Mouse (Mus musculus) midbrain, embryonic 10.5 days (tissue): ENCODE measurements around the gene AI413582. TPM values are rescaled to one million over a fixed set of nuclear protein-coding genes. Genes with fewer than 3 reads are reported as not detected.
A peak's percentile ranks its signal among the peaks of the same experiment; 100 is the strongest.

Source experiments
- DNase-seq: peaks from one replicate; pipeline ENCODE4 v3.0.0-alpha.2; 2017; ENCODE audit warnings: low spot score
- H3K27ac ChIP-seq: fragments of 300-500 bp; sonication (generic); replicated peaks from 2 replicates; pipeline ENCODE4 v1.5.1; 2016; ENCODE audit warnings: mild to moderate bottlenecking
- H3K27me3 ChIP-seq: fragments of 300-500 bp; sonication (generic); 2 replicates; pipeline ENCODE4 v1.6.1; 2016; ENCODE audit warnings: low read depth, mild to moderate bottlenecking; ENCODE audit not compliant: poor library complexity, severe bottlenecking
- H3K36me3 ChIP-seq: fragments of 300-500 bp; sonication (generic); 2 replicates; pipeline ENCODE4 v1.6.1; 2016; ENCODE audit warnings: mild to moderate bottlenecking, moderate library complexity
- H3K4me1 ChIP-seq: fragments of 300-500 bp; sonication (generic); 2 replicates; pipeline ENCODE4 v1.6.1; 2016
- H3K4me3 ChIP-seq: fragments of 300-500 bp; sonication (generic); 2 replicates; pipeline ENCODE4 v1.5.1; 2016; ENCODE audit warnings: mild to moderate bottlenecking, moderate library complexity
- H3K9me3 ChIP-seq: fragments of 300-500 bp; sonication (generic); replicated peaks from 2 replicates; pipeline ENCODE4 v1.6.1; 2016; ENCODE audit warnings: mild to moderate bottlenecking
- WGBS: fragments of 180-500 bp; shearing (Covaris S2); methylation state at CpG from one replicate; pipeline ENCODE4 v1.1.7; 2016; 5-methylcytosine and 5-hydroxymethylcytosine counted together
- polyA plus RNA-seq: library from polyadenylated mRNA; unstranded; fragments of >200 nt; fragmentation: Nextera tagmentation; extraction: Ambion mirVana; gene quantifications from 2 replicates; pipeline ENCODE4 v1.2.1, GENCODE M21; 2016

AI413582 gene
- polyA plus RNA-seq, 1 experiment from 2014 or later, result 16.4 TPM

DNA sequence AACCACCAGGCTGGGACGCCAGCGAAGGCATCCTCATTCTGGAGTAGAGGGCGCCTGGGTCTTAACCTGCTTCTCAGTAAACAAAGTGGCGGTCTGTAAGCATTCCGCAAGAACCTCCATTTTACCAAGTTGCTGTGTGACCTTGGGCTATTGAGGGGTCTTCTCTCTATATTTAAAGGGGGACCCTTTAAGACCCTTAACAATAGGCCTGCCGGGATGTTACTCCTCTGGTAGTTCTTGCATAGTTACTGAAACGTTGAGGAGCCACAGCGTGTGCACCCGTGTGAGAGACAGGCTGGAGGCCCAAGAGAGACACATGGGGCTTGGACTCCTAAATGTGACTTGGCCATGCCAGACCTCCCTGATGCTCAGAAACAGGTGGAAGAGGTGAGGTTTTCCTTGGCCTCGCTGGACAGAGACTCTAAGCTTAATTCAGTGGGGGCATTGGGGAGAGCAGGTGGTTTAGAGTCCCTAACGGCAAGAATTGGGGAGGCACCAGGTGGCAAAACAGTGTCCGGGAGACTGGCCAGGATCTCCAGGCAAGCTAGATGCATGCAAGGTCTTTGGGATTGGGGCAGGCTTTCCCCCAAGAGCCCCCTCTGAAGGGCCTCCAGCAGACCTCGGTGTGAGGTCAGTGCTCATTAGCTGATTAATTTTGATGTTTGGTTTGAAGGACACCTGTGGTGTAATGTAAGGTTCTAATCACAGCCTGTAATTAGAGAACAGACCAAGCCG lies 7.5 kb downstream of the AI413582 start:
- Histone ChIP-seq H3K4me1 (peaks cover 80% of the 10 kb centered on the region), H3K27me3 (no peaks in the 10 kb centered on the region), H3K9me3 (no peaks in the 10 kb centered on the region), H3K36me3 (peaks cover 34% of the 10 kb centered on the region), H3K27ac (peak overlapping the region; percentile 99), H3K4me3 (peak overlapping the region; percentile 97)
- peak; percentile 39 for DNase-seq
- WGBS, result 2% methylated on average over 14 of the region's 14 CpGs

DNA sequence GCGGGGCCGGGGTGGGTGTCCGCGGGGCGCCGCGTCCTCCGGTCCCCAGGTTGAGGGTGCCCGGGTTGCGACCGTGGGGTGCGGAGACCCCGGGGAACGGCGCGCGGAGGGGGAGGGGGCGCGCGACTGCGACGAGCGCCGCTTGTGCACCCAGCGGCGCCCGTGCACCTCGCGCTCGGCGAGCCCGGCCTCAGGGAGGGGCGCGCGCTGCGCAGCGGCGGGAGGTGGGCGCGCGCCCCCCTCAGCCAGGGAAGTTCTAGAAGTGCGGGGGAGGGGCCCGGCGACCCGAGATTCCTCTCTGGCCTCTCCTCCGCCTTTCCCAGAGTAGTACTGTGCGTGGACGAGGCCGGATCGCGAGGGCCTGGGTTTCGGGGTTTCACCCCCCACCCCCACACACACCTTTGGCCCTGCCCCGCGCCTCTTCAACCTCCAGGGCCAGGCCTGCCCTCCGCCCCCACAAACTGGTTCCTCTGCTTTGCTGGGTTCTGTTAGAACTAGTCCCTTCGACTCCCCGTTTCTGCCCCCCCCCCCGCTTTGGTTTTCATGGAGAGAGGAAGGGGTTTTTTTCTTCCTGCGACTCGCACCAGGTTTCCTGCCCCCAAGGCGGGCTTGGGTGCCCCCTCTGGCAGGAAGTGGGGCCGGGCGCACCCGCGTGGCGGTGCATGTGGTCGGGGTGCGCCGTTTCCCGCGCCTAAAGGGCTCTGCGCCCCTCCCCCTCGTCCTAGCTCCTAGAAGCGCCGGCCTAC lies 8.2 kb downstream of the AI413582 start:
- no peaks in the 10 kb centered on the region for H3K27me3 ChIP-seq
- no peaks in the 10 kb centered on the region for H3K9me3 ChIP-seq
- H3K4me3 ChIP-seq, result peak overlapping the region; percentile 97
- DNase-seq, result peak; percentile 77
- peaks cover 84% of the 10 kb centered on the region for H3K4me1 ChIP-seq
- H3K27ac ChIP-seq, result peak overlapping the region; percentile 99
- peaks cover 32% of the 10 kb centered on the region for H3K36me3 ChIP-seq
- WGBS, result under 1% methylated on average over 65 of the region's 75 CpGs

DNA sequence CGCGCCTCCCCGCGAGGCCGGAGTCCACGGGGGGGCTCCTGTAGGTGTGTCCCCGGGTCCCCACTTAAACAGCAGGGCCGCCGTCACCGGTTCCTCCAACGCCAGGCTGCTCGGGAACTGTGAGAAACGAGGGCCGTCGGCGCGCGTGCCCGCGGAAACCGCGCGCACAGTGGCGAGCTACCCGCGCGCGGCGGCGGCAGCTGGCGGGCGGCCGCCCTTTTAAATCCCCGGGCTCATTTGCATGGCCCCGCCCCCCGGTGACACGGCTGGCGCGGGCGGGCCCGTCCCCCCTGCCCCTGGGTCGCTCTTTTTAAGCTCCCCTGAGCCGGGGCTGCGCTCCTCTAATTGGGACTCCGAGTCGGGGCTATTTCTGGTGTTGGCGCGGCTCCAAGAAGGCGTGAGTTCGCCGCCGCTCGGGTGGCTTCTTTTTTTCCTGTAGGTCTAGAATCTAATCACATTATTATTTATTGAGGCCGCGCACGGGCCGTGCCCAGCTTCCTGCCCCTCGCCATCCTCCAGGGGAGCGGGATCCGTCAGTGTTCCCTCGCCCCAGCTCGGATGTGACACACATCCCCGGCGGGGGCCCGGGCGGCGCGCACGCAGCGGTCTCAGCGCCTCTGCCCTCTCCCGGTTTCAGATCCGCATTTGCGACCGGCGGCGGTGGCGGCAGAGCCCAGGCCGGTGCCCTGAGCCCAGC lies 9.1 kb downstream of the AI413582 start, which contains the start of gene Hmga1:
Gene Hmga1, plus strand, starts transcription at position 183 of the 697 bp plus-strand sequence.
- H3K36me3 ChIP-seq, result peaks cover 24% of the 10 kb centered on the region
- peak within 1 kb of the TSS; percentile 97 for H3K4me3 ChIP-seq
- WGBS, result under 1% methylated on average over 79 of the region's 79 CpGs
- no peaks in the 10 kb centered on the region for H3K27me3 ChIP-seq
- no peaks in the 10 kb centered on the region for H3K9me3 ChIP-seq
- H3K4me1 ChIP-seq, result peaks cover 83% of the 10 kb centered on the region
- H3K27ac ChIP-seq, result peak within 1 kb of the TSS; percentile 99
- peak; percentile 92 for DNase-seq

DNA sequence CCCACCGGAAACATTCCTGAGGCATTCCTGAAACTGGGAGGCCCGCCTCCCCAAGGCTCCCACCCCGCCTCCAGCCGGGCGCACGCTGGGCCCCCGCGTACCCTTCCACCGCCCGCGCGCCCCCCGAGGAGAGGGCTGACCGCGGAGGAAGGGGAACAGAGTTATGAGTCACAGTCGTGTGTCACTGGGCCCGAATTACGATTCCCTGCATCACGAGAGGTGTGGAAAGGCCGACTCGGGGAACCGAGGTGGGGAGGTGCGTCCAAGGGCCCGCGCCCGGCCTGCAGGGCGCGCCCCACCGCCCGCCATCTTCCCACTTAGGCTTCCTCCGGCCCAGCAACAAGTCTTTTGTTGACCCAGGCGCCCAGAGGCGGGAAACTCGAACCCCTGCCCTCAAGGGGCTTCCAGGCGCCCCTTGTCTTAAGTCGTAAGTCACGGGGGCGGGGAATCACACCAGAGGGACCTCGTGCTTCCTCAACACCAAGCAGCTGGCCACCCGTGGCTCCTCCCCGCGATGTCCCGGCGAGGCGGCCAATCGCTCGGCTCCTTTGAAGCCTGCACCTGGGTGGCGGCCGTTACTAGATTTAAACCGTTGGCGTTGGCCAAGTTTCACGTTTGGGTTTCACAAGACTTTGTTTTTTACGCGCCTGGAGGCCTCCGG lies 9.9 kb downstream of the AI413582 start:
- Histone ChIP-seq H3K27ac (peak overlapping the region; percentile 99), H3K27me3 (no peaks in the 10 kb centered on the region), H3K4me3 (peak overlapping the region; percentile 97), H3K4me1 (peaks cover 75% of the 10 kb centered on the region), H3K36me3 (peaks cover 15% of the 10 kb centered on the region), H3K9me3 (no peaks in the 10 kb centered on the region)
- peak; percentile 90 for DNase-seq
- WGBS, result under 1% methylated on average over 54 of the region's 55 CpGs

DNA sequence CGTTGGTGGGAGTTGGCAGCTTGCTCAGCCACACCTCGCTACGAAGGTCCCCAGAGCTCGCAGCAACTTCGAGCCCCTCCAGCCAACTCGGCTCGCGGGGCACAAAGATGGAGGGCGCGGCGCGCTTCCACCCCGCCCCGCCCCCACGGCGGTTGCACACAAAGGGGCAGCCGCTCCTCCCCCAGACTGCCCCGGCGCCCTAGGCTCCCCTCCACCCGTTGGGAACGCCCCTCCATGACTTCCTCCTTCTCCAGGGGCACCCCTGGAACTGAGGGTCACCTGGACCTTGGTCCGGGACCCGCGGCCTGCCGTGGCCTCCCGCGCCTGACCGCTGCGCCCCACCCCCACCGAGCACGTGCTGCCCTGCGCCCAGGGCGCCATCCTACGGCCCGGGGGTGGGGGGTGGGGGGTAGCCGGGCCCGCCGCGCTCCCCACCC lies 10.5 kb downstream of the AI413582 start:
- H3K36me3 ChIP-seq, result peaks cover 10% of the 10 kb centered on the region
- no peak for DNase-seq
- WGBS, result under 1% methylated on average over 39 of the region's 39 CpGs
- H3K27ac ChIP-seq, result peak overlapping the region; percentile 99
- no peaks in the 10 kb centered on the region for H3K27me3 ChIP-seq
- peaks cover 69% of the 10 kb centered on the region for H3K4me1 ChIP-seq
- H3K9me3 ChIP-seq, result no peaks in the 10 kb centered on the region
- H3K4me3 ChIP-seq, result peak overlapping the region; percentile 97

DNA sequence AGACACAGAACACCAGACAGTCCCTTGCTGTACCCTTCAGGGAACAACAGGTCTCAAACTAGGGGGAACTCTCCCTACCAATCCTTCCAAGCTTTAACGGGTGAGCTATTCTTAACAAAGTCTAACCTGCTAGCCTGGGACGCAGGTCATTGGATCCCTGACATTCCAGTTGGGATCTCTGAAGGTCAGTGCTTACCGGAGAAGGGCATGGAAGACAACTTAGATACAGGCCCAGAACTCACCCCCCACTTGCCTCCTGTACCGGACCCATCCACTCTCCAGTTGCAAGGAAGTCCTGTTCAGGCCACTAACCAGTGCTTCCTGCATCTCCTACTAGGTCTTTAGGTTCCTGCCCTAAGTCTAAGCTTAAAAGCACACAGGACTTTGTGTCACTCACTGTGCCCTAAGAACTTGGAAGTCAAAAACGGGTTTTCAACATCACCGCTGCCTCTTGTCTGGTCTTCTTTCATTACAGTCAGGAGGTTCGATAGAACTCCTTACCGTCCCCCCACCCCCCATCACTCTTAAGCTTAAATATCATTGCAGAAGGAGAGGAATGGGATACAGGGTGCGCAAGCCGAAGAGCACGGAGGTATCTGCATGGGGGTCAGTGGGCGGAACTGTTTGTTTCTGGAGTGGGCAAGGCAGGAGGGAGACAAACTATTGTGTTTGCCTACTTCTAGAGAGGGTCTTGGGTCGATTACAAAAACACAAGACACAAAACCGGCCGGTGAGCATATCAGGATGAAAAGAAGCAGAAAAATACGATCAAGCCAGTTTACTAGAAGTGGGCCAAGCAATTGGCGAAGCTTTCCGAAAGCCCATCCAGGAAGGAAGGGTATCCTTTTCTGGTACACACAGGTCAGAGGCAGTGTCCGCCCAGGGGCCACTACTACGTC lies 11.2 kb downstream of the AI413582 start:
- Histone ChIP-seq H3K4me1 (peaks cover 69% of the 10 kb centered on the region), H3K36me3 (peaks cover 2% of the 10 kb centered on the region; the same call in 1 of the 2 replicates), H3K27ac (peak overlapping the region; percentile 99), H3K4me3 (peak overlapping the region; percentile 97), H3K27me3 (no peaks in the 10 kb centered on the region), H3K9me3 (no peaks in the 10 kb centered on the region)
- WGBS, result 32% methylated on average over 20 of the region's 20 CpGs
- peak; percentile 34 for DNase-seq

DNA sequence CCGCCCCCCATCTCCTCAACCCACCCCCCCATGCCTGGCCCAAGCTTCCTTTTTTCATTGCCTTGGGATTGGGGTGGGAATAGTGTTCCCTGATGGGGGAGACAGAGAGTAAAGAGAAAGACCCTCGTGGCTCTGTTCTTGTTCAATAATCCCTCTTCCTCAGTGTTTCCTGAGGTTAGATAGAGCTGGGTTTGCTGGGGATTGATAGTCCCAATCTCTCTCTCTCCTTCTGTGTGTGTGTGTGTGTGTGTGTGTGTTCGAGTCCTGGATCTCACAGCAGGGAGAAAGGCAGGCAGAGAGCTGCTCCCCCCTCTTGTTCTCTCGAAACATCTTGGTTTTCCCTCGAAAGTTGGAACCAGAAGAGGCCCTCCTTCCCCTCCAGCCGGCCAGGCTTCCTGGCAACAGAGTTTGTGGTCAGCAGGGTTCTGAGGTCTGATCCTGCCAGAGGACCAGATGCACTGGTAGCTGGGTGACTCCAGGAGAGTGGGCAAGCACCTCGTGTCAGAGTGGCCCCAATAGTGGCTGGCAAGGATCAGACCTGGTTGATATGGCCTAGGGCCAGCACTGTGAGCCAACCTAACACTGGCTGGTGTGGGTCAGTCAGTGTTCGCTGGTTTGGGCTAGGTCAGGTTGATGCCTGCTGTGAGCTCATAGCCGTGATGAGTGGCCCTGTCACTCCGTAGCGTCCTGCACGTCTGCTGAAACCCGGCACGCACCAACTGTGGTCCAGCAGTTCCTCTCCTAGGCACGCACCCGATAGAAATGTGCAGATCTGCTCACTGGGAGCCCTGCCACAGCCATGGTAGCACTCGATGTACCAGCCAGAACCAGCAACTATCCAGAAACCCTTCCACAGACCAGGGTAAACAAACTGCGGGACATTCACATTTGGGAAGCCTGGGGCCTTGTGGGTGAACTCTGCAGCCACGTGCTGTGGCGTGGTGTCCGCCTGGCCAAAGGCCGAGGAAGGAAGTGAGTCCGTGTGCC lies 13.0 kb downstream of the AI413582 start:
- H3K36me3 ChIP-seq, result no peaks in the 10 kb centered on the region
- WGBS, result 82% methylated on average over 23 of the region's 23 CpGs
- no peak overlapping the region for H3K4me3 ChIP-seq
- no peaks in the 10 kb centered on the region for H3K9me3 ChIP-seq
- peaks cover 60% of the 10 kb centered on the region for H3K4me1 ChIP-seq
- H3K27ac ChIP-seq, result peak overlapping the region; percentile 55
- DNase-seq, result no peak
- 0 out of 2 replicates have a peak, but pooled peaks cover under 1% of the 10 kb centered on the region for H3K27me3 ChIP-seq

DNA sequence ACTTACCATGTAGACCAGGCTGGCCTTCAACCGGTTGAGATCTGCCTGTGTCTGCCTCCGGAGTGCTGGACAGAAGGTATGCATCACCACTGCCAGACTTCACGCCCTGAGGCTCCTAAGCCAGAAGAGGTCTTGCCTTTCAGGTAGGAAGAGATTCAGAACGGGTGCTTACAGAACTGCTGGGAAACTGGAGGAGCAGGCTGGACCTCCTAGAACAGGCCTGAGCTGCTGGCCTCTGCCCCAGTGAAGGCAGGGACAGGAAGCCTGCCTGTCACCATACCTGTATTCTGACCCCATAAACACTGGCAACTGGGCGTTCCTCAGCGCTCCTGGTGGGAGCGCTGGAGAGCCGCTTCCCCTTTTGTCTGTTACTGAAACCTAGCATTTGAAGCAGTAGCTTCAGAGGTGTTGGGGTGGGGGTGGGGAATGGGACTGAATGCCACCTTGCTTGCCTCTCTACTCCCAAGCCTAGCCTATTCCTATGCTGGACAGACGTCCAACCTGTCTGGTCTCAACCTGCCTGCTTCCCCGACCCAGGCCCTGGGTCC lies 14.1 kb downstream of the AI413582 start:
- H3K9me3 ChIP-seq, result no peaks in the 10 kb centered on the region
- no peaks in the 10 kb centered on the region for H3K36me3 ChIP-seq
- no peak for DNase-seq
- peaks cover 11% of the 10 kb centered on the region; the same call in 1 of the 2 replicates for H3K27me3 ChIP-seq
- no peak overlapping the region for H3K4me3 ChIP-seq
- WGBS, result 67% methylated on average over 10 of the region's 10 CpGs
- H3K4me1 ChIP-seq, result peaks cover 62% of the 10 kb centered on the region
- H3K27ac ChIP-seq, result 0 out of 2 replicates have a peak overlapping the region, but pooled peaks have one; percentile 55

DNA sequence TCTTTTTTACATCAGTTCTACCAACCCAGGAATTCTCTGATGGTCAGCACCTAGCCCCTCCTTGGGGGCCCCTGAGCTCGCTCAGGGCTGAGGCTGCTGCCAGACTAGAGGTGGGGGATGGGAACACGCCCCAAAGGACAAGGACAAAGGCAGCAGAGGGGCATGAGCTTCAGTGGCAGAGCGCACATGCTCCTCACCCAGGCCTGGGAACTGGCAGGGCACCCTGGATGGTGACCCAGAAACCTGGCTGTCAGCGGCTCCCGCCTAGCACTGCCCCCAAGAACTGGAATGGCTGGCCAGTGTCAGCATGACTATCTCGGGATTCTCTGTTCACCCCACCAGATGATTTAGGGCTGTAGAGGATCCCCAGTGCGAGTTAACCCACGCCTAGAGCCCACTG lies 16.3 kb downstream of the AI413582 start:
- peak overlapping the region; percentile 86 for H3K27ac ChIP-seq
- H3K36me3 ChIP-seq, result no peaks in the 10 kb centered on the region
- WGBS, result 50% methylated on average over 8 of the region's 8 CpGs
- DNase-seq, result no peak
- H3K4me1 ChIP-seq, result peaks cover 49% of the 10 kb centered on the region
- H3K27me3 ChIP-seq, result peaks cover 13% of the 10 kb centered on the region
- no peaks in the 10 kb centered on the region for H3K9me3 ChIP-seq
- H3K4me3 ChIP-seq, result peak overlapping the region; percentile 11; the same call in 1 of the 2 replicates

DNA sequence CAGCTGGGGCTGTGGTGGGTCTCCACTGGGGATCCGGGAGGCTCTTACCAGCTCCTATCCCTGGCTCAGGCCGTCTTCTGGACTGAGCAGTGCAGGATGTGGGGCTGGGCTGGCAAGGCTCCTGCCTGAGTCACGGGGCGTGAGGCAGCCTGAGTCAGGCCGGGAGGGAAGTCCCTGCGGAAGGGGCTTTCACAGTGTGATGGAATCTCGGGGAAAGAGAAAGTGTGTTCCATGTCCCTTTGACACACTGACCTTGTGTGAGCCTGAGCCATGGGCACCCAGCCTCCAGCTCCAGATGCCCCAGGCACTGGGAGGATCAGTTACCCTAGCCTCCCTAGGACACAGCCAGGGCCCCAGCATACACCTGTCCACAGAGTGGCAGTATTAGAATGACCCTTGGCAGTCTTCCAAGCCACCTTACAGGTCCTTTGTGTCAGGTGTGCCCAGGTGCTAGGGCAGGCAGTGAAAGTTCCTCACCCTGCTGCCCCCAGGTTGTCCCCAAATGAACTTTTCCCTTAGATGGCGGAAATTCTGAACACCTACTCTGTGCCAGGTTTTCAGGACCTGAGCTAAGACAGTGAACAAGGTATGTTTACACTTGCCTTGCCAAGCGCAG lies 18.2 kb downstream of the AI413582 start:
- H3K4me3 ChIP-seq, result no peak overlapping the region
- no peak overlapping the region for H3K27ac ChIP-seq
- peaks cover 42% of the 10 kb centered on the region for H3K4me1 ChIP-seq
- 71% methylated on average over 9 of the region's 9 CpGs for WGBS
- no peaks in the 10 kb centered on the region for H3K9me3 ChIP-seq
- no peaks in the 10 kb centered on the region for H3K36me3 ChIP-seq
- DNase-seq, result no peak
- H3K27me3 ChIP-seq, result peaks cover 13% of the 10 kb centered on the region
